In genomic region chr8:126569638-126570037, GRCm38 (mm10) we compare ENCODE assay signal across 12 mouse cellular contexts.
"Had no signal": no experiment of that assay in that cellular context is flagged by ENCODE, and none has a peak within 500 bp of the region (broad histone marks: within the 10 kb centered on the region; RNA-seq: fewer than 3 reads in every experiment).

No protein-coding gene starts in this region.

- H3K36me3 ChIP-seq: kidney, embryonic 15.5 days; liver, embryonic 12.5 days; neural tube, embryonic 12.5 days had no signal

- H3K4me2 ChIP-seq: kidney, embryonic 15.5 days; liver, embryonic 12.5 days; lung, embryonic 14.5 days; neural tube, embryonic 12.5 days had no signal

- H3K27ac ChIP-seq: kidney, embryonic 15.5 days; liver, embryonic 12.5 days; neural tube, embryonic 12.5 days had no signal

- H3K9me3 ChIP-seq: kidney, embryonic 15.5 days; liver, embryonic 12.5 days; neural tube, embryonic 12.5 days had no signal

- ATAC-seq: liver, embryonic 12.5 days had no signal

- DNase-seq: kidney, adult 2 months; kidney, postnatal 14 days; left cerebral cortex, postnatal 4 days; lung, embryonic 14.5 days; lung, postnatal 10 days; lung, postnatal 4 days; right cerebral cortex, adult 18-20 months; right cerebral cortex, postnatal 25 days; thymus, postnatal 36 days had no signal

- H3K9ac ChIP-seq: kidney, embryonic 15.5 days; liver, embryonic 12.5 days; lung, embryonic 14.5 days; neural tube, embryonic 12.5 days had no signal

- H3K27me3 ChIP-seq: kidney, embryonic 15.5 days; liver, embryonic 12.5 days; neural tube, embryonic 12.5 days had no signal

- H3K4me3 ChIP-seq: kidney, embryonic 15.5 days; liver, embryonic 12.5 days; neural tube, embryonic 12.5 days had no signal
